Mouse (Mus musculus) intestine, embryonic 15.5 days (tissue): ENCODE measurements around the gene C2cd3. TPM values are rescaled to one million over a fixed set of nuclear protein-coding genes. Genes with fewer than 3 reads are reported as not detected.

ENCODE experiments used
- ATAC-seq: fragments of 200-750 bp; cut with Nextera tagmentation; 2 replicates; pipeline ENCODE4 v1.8.0; 2017; ENCODE audit warnings: moderate TSS enrichment, moderate library complexity
- H3K27ac ChIP-seq: fragments of 300-500 bp; sonication (generic); 2 replicates; pipeline ENCODE4 v1.5.1; 2015; ENCODE audit warnings: mild to moderate bottlenecking, inconsistent platforms
- H3K27me3 ChIP-seq: fragments of 300-500 bp; sonication (generic); replicated peaks from 2 replicates; pipeline ENCODE4 v1.6.1; 2015; ENCODE audit warnings: inconsistent platforms
- H3K36me3 ChIP-seq: fragments of 300-500 bp; sonication (generic); 2 replicates; pipeline ENCODE4 v1.6.1; 2015; ENCODE audit warnings: inconsistent platforms
- H3K4me1 ChIP-seq: fragments of 300-500 bp; sonication (generic); replicated peaks from 2 replicates; pipeline ENCODE4 v1.6.1; 2015; ENCODE audit warnings: inconsistent platforms
- H3K4me2 ChIP-seq: fragments of 300-500 bp; sonication (generic); replicated peaks from 2 replicates; pipeline ENCODE4 v1.6.1; 2015; ENCODE audit warnings: mild to moderate bottlenecking, inconsistent platforms
- H3K4me3 ChIP-seq: fragments of 300-500 bp; sonication (generic); replicated peaks from 2 replicates; pipeline ENCODE4 v1.5.1; 2015; ENCODE audit warnings: inconsistent platforms
- H3K9ac ChIP-seq: fragments of 300-500 bp; sonication (generic); 2 replicates; pipeline ENCODE4 v1.6.1; 2015; ENCODE audit warnings: inconsistent platforms
- H3K9me3 ChIP-seq: fragments of 300-500 bp; sonication (generic); 2 replicates; pipeline ENCODE4 v1.6.1; 2016; ENCODE audit warnings: inconsistent platforms
- WGBS: fragments of 180-500 bp; shearing (Covaris S2); methylation state at CpG from one replicate; pipeline ENCODE4 v1.1.7; 2015; 5-methylcytosine and 5-hydroxymethylcytosine counted together
- polyA plus RNA-seq: library from polyadenylated mRNA; unstranded; fragments of >200 nt; fragmentation: Nextera tagmentation; extraction: Ambion mirVana; gene quantifications from 2 replicates; pipeline ENCODE4 v1.2.1, GENCODE M21; 2015

Gene C2cd3
- polyA plus RNA-seq, 1 experiment from 2014 or later, result 13.3 TPM

DNA sequence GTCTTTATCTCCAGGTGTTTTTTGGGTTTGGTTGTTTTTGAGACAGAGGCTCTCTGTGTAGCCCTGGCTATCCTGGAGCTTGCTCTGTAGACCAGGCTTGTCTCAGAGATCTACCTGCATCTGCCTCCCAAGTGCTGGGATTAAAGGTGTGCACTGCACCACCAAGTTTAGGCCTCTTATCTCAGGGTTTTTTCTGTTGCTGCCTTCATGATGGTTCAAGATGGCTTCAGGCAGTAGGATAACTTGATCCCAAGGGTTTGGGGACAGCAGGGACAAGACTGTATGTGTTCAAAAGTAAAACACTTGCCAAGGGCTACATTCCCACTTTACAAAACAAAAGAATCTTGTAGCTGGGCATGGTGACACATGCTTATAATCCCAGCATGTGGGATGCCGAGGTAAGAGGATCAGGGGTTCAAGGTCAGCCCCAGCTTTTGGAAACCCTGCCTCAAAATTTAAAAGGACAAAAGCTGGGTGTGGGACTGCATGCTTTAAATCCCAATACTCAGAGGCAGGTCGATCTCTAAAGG is 129.9 kb downstream of the C2cd3 start:
- ATAC-seq, result no peak
- Histone ChIP-seq H3K9ac (no peak overlapping the region), H3K4me1 (no peaks in the 10 kb centered on the region; the same call in 1 of the 2 replicates), H3K27ac (no peak overlapping the region), H3K9me3 (no peaks in the 10 kb centered on the region), H3K4me3 (no peak overlapping the region), H3K4me2 (no peak overlapping the region), H3K36me3 (peaks cover 24% of the 10 kb centered on the region), H3K27me3 (no peaks in the 10 kb centered on the region)
- WGBS, result 52% methylated on average over 2 of the region's 2 CpGs

DNA sequence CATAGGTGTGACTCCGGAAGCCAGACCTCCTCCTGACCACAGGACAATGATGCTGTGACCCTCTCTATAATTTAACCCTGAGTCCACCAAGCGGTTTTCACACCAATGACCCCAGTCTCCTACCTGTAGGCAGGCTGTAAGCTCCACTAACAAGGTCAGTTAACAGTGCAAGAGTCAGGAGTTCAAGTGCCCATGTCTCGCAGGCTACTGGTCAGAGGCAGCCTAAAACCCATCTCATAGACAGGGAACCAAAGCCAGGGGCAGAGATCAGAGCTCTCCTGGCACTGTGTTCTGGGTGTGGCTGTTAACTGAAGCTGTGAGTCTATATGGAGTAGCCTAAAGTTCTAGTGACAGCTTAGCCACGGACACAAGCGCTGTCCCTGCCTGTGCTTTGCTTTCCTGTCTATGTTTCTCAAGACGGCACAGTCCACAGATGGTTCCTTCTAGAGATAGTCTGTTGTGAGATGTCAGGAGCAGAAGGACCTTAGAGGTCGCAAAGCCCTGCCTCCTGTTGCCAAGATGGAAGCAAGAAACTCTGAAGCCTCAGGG is 130.4 kb downstream of the C2cd3 start:
- H3K4me3 ChIP-seq, result no peak overlapping the region
- no peaks in the 10 kb centered on the region for H3K4me1 ChIP-seq
- H3K4me2 ChIP-seq, result no peak overlapping the region
- 79% methylated on average over 7 of the region's 7 CpGs for WGBS
- ATAC-seq, result no peak
- peaks cover 21% of the 10 kb centered on the region for H3K36me3 ChIP-seq
- H3K9ac ChIP-seq, result no peak overlapping the region
- H3K27me3 ChIP-seq, result no peaks in the 10 kb centered on the region
- no peaks in the 10 kb centered on the region for H3K9me3 ChIP-seq
- H3K27ac ChIP-seq, result no peak overlapping the region

DNA sequence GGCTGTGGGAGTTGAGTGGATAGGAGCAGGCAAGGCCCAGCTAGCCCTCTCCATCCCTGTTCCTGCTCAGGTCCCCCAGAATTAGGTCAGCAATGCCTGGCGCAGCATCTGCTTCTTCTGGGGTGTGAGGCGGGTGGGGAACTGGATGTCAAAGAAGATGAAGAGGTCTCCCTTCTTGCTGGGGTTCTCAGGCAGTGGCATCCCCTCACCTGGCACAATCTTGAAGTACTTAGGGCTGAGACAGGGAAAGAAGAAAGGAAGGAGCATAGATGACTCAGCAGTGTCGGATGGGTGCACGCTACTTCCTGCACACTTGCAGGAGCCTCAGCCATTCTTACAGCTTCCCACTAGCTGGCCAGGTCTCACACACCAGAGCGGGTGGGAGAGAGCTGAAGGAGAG is 131.0 kb downstream of the C2cd3 start:
- Histone ChIP-seq H3K4me1 (no peaks in the 10 kb centered on the region), H3K27ac (no peak overlapping the region), H3K9ac (no peak overlapping the region), H3K36me3 (peaks cover 15% of the 10 kb centered on the region), H3K9me3 (no peaks in the 10 kb centered on the region), H3K4me2 (no peak overlapping the region), H3K4me3 (no peak overlapping the region), H3K27me3 (no peaks in the 10 kb centered on the region)
- ATAC-seq, result no peak
- 73% methylated on average over 5 of the region's 5 CpGs for WGBS

DNA sequence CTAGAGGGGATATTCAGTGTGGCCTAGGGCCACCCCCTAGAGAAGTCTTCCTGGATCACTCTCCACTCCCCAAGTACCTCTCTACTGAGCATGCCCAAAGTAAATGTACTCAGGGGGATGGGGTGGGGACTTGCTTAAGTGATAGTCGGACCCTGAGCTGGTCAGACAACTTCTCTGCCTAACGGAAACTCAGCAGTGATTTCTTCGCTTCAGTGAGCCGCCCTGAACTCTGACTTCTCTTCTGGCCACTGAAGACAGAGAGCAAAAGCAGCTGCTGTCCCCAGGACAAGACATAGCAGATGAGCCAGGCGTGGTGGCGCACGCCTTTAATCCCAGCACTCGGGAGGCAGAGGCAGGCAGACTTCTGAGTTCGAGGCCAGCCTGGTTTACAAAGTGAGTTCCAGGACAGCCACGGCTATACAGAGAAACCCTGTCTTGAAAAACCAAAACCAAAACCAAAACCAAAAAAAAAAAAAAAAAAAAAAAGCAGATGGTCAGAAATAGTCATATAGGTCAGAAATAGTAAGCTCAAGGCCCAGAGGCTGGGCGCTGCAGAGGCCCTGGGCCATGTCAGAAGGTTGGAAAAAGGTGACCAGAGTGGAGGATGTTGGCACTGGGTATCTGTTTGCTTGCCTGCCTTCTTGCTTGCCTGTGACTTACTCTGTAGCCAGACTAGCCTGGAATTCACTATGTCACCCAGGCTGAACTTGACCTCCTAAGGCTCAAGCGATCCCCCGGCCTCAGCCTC is 132.9 kb downstream of the C2cd3 start:
- no peaks in the 10 kb centered on the region for H3K9me3 ChIP-seq
- no peak overlapping the region for H3K9ac ChIP-seq
- no peaks in the 10 kb centered on the region for H3K27me3 ChIP-seq
- H3K27ac ChIP-seq, result no peak overlapping the region
- WGBS, result 77% methylated on average over 13 of the region's 13 CpGs
- no peak for ATAC-seq
- H3K4me3 ChIP-seq, result no peak overlapping the region
- H3K36me3 ChIP-seq, result no peaks in the 10 kb centered on the region
- no peak overlapping the region for H3K4me2 ChIP-seq
- peaks cover 3% of the 10 kb centered on the region; the same call in 1 of the 2 replicates for H3K4me1 ChIP-seq

DNA sequence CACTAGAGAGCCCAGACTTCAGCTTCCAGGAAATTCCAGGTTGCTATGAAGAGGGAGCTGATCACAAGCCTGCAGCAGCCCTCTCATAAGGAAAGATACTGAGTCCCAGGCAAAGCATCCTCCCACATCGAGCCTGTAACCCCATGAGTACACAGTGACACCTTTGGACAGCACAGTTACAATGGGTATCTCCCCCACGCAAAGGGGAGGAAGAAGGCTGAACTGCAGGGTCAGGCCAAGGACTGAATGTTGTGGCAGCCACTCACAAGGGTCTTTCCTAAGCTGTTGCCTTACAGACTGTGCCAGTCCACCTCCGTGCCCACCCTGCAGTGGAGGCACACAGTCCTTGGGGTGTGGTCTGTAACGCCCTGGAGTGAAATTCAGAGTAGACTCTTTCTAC is 134.5 kb downstream of the C2cd3 start:
- 63% methylated on average over 4 of the region's 4 CpGs for WGBS
- H3K9me3 ChIP-seq, result no peaks in the 10 kb centered on the region
- H3K4me2 ChIP-seq, result no peak overlapping the region
- no peak for ATAC-seq
- no peaks in the 10 kb centered on the region for H3K27me3 ChIP-seq
- H3K4me1 ChIP-seq, result peaks cover 3% of the 10 kb centered on the region; the same call in 1 of the 2 replicates
- no peak overlapping the region for H3K9ac ChIP-seq
- H3K36me3 ChIP-seq, result no peaks in the 10 kb centered on the region
- no peak overlapping the region for H3K27ac ChIP-seq
- H3K4me3 ChIP-seq, result no peak overlapping the region

DNA sequence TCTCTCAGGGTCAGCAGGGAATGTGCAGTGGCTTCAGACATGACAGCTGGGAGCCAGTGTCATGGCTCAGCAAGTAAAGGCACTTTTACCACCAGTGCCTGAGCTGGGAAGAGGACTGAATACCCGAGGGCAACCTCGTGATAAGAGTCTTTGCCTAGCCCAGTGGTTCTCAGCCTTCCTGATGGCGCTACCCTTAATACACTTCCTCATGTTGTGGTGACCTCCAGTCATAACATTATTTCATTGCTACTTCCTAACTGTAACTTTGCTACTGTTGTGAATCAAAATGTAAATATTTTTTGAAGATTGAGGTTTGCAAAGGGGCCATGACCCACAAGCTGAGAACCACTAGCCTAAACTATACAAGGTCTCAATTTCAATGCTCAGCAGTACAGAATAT is 136.6 kb downstream of the C2cd3 start:
- 0 out of 2 replicates have a peak, but pooled peaks have one; percentile 2 for ATAC-seq
- H3K4me2 ChIP-seq, result no peak overlapping the region
- no peak overlapping the region for H3K27ac ChIP-seq
- H3K9ac ChIP-seq, result no peak overlapping the region
- peaks cover 3% of the 10 kb centered on the region; the same call in 1 of the 2 replicates for H3K4me1 ChIP-seq
- no peaks in the 10 kb centered on the region for H3K9me3 ChIP-seq
- no peaks in the 10 kb centered on the region for H3K36me3 ChIP-seq
- no peak overlapping the region for H3K4me3 ChIP-seq
- 43% methylated on average over 3 of the region's 3 CpGs for WGBS
- no peaks in the 10 kb centered on the region for H3K27me3 ChIP-seq

DNA sequence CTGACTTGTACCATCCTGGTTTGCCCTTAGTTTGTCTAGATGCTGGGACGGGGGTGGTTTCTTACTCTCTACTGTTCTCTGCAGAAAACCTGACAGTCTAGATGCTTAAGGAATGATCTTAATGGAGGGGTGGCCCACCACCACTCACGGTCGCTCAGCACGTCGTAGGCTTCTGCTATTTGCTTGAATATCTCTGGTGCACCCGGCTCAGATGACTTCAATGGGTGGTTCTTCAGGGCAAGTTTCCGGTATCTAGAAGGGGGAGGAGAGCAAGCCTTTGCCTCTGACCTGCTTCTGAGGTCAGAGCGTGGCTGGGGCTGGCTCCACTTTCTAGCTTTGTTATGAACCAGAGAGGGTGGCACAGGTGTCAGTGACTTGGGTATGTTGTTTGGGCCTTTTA is 139.6 kb downstream of the C2cd3 start:
- Histone ChIP-seq H3K36me3 (no peaks in the 10 kb centered on the region), H3K27me3 (no peaks in the 10 kb centered on the region), H3K4me3 (no peak overlapping the region), H3K27ac (no peak overlapping the region), H3K9me3 (no peaks in the 10 kb centered on the region), H3K4me2 (no peak overlapping the region), H3K4me1 (peaks cover 3% of the 10 kb centered on the region; the same call in 1 of the 2 replicates), H3K9ac (no peak overlapping the region)
- no peak for ATAC-seq
- 71% methylated on average over 8 of the region's 8 CpGs for WGBS

DNA sequence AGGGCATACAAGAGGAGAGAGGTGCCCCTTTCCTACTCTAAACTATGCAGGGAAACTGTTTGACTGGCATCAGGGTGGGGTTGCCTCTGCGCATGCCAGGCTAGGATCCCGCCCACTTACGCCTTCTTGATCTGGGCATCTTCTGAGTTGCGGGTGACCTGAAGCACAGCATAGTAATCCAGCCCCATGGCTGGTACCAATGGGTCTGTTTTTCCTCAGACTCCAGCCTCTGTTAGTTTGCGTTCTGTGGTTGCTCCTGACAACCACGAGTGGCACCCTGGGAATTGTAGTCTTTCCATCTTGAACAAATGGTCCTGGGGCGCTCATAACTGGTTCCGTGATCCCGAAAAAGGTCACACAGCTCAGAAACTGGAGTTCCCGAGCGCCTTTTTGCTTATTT is 142.5 kb downstream of the C2cd3 start, which contains the start of gene Dnajb13:
Gene Dnajb13, minus strand, starts transcription at position 388 of the 400 bp plus-strand sequence.
- 45% methylated on average over 11 of the region's 11 CpGs for WGBS
- Histone ChIP-seq H3K27ac (no peak within 1 kb of the TSS), H3K4me2 (no peak within 1 kb of the TSS), H3K27me3 (no peaks in the 10 kb centered on the region), H3K4me3 (no peak within 1 kb of the TSS), H3K9me3 (no peaks in the 10 kb centered on the region), H3K36me3 (no peaks in the 10 kb centered on the region), H3K9ac (no peak within 1 kb of the TSS), H3K4me1 (no peaks in the 10 kb centered on the region)
- no peak for ATAC-seq

Other genes with a start within 250 kb of the C2cd3 start
- 21.9 and 23.0 TPM in 2 replicates for gene Lipt2, start 213.0 kb upstream of the C2cd3 start, polyA plus RNA-seq
- 58.7 and 63.1 TPM in 2 replicates for gene Kcne3, start 195.7 kb upstream of the C2cd3 start, polyA plus RNA-seq
- gene Pgm2l1, start 144.8 kb upstream of the C2cd3 start, polyA plus RNA-seq, result 2.3 and 2.4 TPM in 2 replicates
- gene P4ha3, start 86.7 kb upstream of the C2cd3 start, polyA plus RNA-seq, result 4.6 and 5.8 TPM in 2 replicates
- 50.6 and 51.3 TPM in 2 replicates for gene Ppme1, start 74 bp downstream of the C2cd3 start, polyA plus RNA-seq
- not detected in 2 replicates for gene Ucp3, start 100.8 kb downstream of the C2cd3 start, polyA plus RNA-seq
- gene Ucp2, start 121.1 kb downstream of the C2cd3 start, polyA plus RNA-seq, result 272 and 287 TPM in 2 replicates
- 0.28 and 0.41 TPM in 2 replicates for gene Dnajb13, start 142.7 kb downstream of the C2cd3 start, polyA plus RNA-seq
- gene Coa4, start 164.8 kb downstream of the C2cd3 start, polyA plus RNA-seq, result 40.8 and 49.3 TPM in 2 replicates
- 105 and 116 TPM in 2 replicates for gene Rab6a, start 235.2 kb downstream of the C2cd3 start, polyA plus RNA-seq
- 87.7 and 87.9 TPM in 2 replicates for gene Mrpl48, start 236.1 kb downstream of the C2cd3 start, polyA plus RNA-seq